Mouse (Mus musculus) liver, embryonic 14.5 days (tissue): ENCODE data around the gene Tango6.

Experiments
- CTCF ChIP-seq: IDR thresholded peaks from 2 replicates; pipeline ENCODE4 v1.5.1; 2016; ENCODE audit warnings: antibody characterized with exemption, low read depth, control low read depth
- EP300 ChIP-seq: IDR thresholded peaks from 2 replicates; pipeline ENCODE4 v1.6.1; 2016; ENCODE audit warnings: antibody characterized with exemption, low read depth

- TF ChIP-seq CTCF (no peak), EP300 (no peak)
Observed at GRCm38 (mm10) chr8:106635284-106635683, 47.6 kb upstream of the Tango6 start.
